Mouse (Mus musculus) cortical plate, adult 2 months (tissue): ENCODE results near the gene Rad9a. TPM values are rescaled to one million over a fixed set of nuclear protein-coding genes. Genes with fewer than 3 reads are reported as not detected.

Experiments used
- H3K27ac ChIP-seq: fragments of 200-500 bp; 2 replicates; pipeline ENCODE4 v1.5.1; 2012; ENCODE audit warnings: low read length, control low read depth, inconsistent platforms; ENCODE audit not compliant: insufficient read depth
- H3K4me1 ChIP-seq: fragments of 200-500 bp; 2 replicates; pipeline ENCODE4 v1.6.1; 2011; ENCODE audit warnings: low read length; ENCODE audit not compliant: control insufficient read depth, insufficient read depth
- H3K4me3 ChIP-seq: fragments of 200-500 bp; 2 replicates; pipeline ENCODE4 v1.5.1; 2011; ENCODE audit warnings: mild to moderate bottlenecking, low read length, control low read depth; ENCODE audit not compliant: insufficient read depth
- CTCF ChIP-seq: fragments of 200-500 bp; IDR thresholded peaks from 2 replicates; pipeline ENCODE4 v1.5.1; 2011; ENCODE audit warnings: mild to moderate bottlenecking, control low read depth, low read length; ENCODE audit not compliant: insufficient read depth; ENCODE audit errors: extremely low read depth
- POLR2A ChIP-seq: fragments of 200-500 bp; IDR thresholded peaks from 2 replicates; pipeline ENCODE4 v1.6.1; 2011; ENCODE audit warnings: mild to moderate bottlenecking, low read length, control low read depth; ENCODE audit not compliant: insufficient read depth; ENCODE audit errors: extremely low read depth
- polyA plus RNA-seq: library from polyadenylated mRNA; depleted of rRNA; stranded (reverse); fragments of >200 nt; gene quantifications from 2 replicates; pipeline ENCODE4 v1.2.3, GENCODE M21; 2012

Rad9a gene
- polyA plus RNA-seq, 1 experiment = 18.4 TPM

DNA sequence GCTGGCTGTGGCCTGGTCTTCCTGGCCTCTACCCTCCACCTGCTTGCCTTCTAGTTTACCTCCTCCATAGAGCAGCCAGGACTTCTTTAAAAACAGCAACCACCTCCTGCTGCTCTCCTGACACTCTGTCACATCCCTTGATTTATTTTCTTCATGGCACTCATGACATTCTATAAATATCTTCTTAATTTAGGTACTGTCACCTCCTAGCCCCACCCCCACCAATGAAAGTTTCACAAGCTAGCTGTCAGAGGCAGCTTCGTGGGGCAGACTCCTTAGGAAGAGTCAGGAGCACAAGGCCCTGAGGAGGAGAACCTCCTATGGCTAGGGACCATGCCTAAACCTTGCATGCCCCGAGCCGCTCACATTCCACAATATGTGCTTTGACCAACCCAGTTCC is 14.2 kb downstream of the Rad9a start:
- TF ChIP-seq CTCF (no peak), POLR2A (no peak)

DNA sequence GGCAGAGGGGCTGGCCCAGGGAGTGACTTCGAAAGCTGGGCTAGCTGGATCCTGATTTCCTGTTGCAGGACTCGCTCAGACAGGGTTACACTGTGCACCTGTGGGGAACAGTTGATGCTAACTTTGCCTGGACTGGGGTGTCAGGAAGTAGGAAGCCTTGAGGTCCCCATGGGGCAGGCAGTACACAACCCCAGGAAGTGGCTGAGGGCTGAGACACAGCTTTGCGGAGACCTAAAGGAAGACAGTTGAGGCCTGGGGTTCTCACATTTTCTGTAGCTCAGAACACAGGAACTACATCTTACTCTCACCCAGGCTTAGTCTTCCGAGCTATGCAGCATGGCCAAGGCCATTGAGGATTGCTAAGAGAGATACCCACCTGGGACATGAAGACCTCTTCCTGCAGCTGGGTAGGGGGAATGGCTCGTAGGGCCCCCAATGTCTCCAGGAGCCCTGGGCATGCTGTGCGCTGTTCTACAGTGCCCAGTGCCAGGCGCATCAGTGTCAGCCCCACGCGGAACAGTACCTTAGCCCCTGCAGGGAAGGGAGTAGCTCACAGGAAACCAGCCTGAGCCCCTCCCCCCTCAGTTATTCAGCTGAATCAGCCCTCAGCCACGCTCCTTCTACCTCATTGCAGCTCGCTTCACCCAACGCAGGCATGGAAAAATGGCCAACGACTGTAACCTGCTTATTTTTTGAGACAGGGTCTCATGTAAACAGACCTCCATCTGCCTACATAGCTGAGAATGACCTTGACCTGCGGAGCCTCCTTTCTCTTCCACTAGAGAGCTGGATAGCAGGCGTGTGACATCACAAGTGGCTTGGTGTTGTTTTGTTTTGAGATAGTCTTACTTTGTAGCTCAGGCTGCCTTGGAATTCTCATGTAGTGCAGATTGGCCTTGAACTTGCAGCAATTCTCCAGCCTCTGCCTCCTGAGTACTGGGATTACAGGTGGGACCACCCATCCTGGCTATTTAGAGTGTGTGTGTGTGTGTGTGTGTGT is 16.2 kb downstream of the Rad9a start:
- peaks cover 4% of the 10 kb centered on the region for H3K4me1 ChIP-seq
- TF ChIP-seq CTCF = no peak
- TF ChIP-seq POLR2A = no peak
- no peak overlapping the region for H3K27ac ChIP-seq

More for the DNA sequence above, 14.2 kb downstream of the Rad9a start:
- peaks cover 2% of the 10 kb centered on the region; the same call in 1 of the 2 replicates for H3K4me1 ChIP-seq
- H3K27ac ChIP-seq = no peak overlapping the region
- no peak overlapping the region for H3K4me3 ChIP-seq

DNA sequence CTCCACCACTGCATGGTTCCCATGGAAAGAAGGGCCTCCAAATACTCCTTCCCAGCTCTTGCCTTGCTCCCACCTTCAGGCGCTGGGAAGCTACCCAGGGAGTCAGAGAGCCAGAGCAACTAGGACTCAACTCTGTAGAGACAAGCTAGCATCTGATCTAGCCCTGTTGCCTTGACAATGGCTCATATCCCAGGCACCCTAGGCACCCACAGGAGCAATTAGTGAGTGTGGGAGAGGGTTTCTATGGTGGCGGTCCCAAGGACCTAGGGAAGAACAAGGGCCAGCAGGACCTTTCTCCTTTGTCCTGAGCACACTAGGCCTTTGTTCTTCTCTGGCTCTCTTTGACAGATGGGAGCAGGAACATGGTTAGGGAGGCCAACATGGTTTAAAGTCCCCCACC is 17.8 kb downstream of the Rad9a start:
- Histone ChIP-seq H3K4me3 (no peak overlapping the region), H3K4me1 (peaks cover 4% of the 10 kb centered on the region), H3K27ac (peak overlapping the region; percentile 88)
- TF ChIP-seq POLR2A (no peak), CTCF (no peak)

More for the DNA sequence above, 16.2 kb downstream of the Rad9a start:
- no peak overlapping the region for H3K4me3 ChIP-seq

DNA sequence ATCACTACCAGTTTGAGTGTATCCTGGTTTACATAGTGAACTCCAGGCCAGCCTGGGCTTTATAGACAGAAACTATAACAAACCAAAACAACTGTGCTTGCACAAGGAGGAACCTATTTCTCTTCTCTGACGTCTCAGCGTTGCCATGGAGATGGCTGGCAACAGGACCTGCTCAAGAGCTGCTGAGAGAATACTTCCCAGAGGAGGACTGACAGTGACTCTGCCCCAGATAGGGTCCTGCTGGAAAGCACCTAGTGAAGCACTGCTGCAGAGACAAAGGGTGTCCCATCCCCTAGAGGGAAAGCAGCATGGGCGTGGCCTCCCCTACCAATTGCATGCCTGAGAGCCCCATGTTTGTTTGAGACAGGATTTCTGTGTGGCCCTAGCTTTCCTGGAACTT is 19.6 kb downstream of the Rad9a start:
- 0 out of 2 replicates have a peak, but pooled peaks have one; percentile 47 for TF ChIP-seq POLR2A
- no peak for TF ChIP-seq CTCF
- Histone ChIP-seq H3K4me3 (no peak overlapping the region), H3K4me1 (peaks cover 4% of the 10 kb centered on the region), H3K27ac (no peak overlapping the region)

DNA sequence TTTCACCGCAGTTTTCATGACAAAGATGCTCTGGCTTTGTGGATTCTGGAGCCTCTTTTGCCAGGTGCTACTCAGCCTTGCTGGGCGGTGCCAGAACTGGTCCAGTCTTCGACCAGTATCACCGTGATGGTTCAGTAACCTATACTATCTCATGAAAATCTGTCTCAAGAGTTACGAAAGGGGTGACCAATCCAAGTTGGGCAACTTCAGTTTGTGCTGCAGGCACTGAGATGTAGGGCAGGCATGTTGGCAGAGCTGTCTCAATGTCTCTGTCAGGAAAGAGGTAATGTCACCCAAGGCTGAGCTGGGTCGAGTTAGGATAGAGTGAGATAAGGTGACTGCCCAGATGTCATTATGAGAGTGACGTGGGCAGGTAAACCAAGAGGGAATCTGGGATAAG is 21.1 kb downstream of the Rad9a start:
- no peak overlapping the region for H3K4me3 ChIP-seq
- H3K27ac ChIP-seq = no peak overlapping the region
- TF ChIP-seq POLR2A = no peak
- no peak for TF ChIP-seq CTCF
- H3K4me1 ChIP-seq = peaks cover 4% of the 10 kb centered on the region

DNA sequence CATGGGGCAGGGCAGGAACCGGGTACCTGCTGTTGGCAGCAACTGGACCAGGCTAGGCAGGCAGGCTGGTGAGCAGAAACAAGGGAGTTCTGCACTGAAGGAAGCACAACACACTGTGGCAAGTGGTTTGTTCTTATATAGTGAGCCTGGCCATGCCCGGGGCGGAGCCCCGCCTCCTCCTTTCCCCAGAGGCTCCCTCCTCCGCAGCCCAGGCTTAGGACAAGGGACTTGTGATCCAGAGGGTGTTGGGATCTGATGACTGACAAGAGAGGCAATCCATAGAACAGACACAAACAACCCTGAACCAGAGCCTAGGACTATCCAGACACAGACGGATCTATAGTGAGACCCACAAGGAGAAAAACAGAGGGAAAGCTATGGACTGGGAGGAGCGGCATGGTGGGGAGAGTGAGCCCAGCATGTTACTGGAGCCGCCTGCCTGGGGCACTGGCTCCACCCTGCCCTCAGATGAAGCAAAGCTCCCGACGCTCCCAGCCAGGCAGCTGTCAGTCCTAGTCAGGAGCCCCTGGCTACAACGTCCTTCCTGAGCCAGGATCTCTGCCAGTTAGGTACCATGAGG is 26.0 kb downstream of the Rad9a start, which contains the start of gene Carns1:
TSS of gene Carns1 (minus strand) at position 112 of the 580 bp plus-strand sequence.
- H3K27ac ChIP-seq = peak within 1 kb of the TSS; percentile 60
- TF ChIP-seq POLR2A (0 out of 2 replicates have a peak, but pooled peaks have one; percentile 29), CTCF (no peak)
- H3K4me1 ChIP-seq = no peaks in the 10 kb centered on the region
- H3K4me3 ChIP-seq = no peak within 1 kb of the TSS

DNA sequence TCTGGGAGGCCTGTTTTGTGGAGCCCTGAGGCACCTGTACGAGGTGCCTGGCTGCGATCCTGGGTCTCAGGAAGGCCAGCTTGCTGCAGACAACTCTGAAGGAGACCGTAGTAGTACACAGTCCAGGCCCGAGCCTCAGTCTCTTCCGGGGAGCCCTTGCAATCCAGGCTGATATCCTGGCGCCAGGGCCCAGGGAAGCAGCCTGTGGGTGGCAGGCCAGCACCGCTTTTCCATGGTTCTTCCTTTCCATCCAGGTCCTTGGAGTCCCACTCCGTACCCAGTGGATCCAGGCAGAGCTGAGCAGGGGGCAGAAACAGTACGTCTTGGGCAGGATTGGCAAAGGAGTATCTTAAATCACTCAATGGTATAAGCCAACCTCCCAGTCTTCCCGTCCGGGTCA is 28.5 kb downstream of the Rad9a start:
- TF ChIP-seq CTCF (0 out of 2 replicates have a peak, but pooled peaks have one; percentile 9), POLR2A (no peak)
- Histone ChIP-seq H3K27ac (no peak overlapping the region), H3K4me3 (no peak overlapping the region)

DNA sequence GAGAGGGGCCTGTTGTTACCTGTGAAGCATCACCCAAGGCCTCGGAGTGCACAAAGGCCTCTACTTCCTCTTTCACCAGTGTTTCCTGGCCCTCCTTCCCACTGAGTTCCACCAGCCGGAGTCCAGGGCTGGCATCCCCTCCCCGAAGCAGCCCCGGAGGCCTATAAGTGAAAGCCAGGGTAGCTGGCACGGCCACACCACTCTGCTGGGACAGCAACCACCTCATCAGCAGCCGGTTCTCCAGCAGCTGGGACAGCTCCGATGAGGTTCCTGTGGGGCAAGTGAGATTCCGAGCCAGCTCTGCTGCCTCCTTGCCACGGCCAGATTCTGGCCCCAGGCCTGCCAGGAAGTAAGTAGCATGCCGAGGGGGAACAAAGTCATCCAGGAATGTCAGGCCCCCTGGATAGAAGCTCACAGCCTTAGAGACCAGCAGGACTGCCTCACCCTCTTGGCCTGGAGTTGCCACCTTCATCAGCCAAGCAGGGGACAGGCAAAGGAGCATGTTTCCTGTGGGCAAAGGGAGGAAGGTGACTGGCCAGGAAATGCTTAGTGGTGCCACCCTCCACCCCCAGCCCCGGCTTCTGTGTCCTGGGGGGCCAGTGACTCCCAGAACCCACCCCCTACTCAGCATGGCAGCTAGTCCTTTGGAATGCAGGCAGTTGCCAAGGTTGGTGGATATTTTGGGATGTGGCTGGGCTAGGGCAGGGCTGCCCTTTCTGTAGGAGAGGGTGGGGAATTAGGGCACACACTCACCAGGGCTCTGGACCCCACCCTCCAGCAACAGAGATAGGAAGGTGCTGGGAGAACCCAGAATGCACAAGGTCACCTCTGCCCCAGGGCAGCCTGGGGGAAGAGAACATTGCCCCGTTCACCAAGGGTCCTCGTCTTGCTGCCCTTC is 29.8 kb downstream of the Rad9a start:
- Histone ChIP-seq H3K4me1 (no peaks in the 10 kb centered on the region), H3K4me3 (no peak overlapping the region), H3K27ac (no peak overlapping the region)
- TF ChIP-seq POLR2A (no peak), CTCF (no peak)

More for the DNA sequence above, 28.5 kb downstream of the Rad9a start:
- H3K4me1 ChIP-seq = no peaks in the 10 kb centered on the region
